Mouse (Mus musculus) adrenal gland, adult 8-10 months (tissue): ENCODE data around the gene Prps2. TPM values are rescaled to one million over a fixed set of nuclear protein-coding genes. Genes with fewer than 3 reads are reported as not detected.
"Not testable (repeated sequence)": the region's sequence is repeated elsewhere in the genome, so short reads cannot be mapped to it uniquely, and the experiment has no call there.

Source experiments
- DNase-seq: peaks from one replicate; pipeline ENCODE4 v3.0.0; 2022
- total RNA-seq, 4 experiments: library from RNA; stranded (reverse); gene quantifications; 2 replicates each; pipeline ENCODE4 v1.2.4; 2022

Gene Prps2
- total RNA-seq, 4 experiments from 2014 or later = 25.9 to 30.3 (median 27.6) TPM

DNA sequence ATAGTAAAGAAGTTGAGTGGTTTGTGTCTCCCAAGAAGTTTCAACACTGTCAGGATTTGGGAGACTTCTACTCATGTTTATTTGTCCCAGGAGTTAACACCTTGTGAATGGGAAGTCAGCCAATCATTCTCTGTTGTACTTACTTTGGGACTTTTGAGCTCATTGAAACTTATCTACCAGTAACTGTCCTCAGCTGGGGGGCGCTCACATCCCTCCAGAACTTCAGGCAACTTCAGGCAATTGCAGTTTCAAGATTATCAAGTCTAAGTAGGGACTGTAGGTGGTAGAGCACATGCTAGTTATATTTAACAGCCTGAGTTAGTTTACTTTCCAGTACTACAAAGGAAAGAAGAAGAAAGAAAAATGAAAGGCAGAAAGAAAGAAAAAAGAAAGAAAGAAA lies 58.8 kb downstream of the Prps2 start:
- no peak for DNase-seq

- no peak for DNase-seq
These were observed 61.2 kb downstream of the Prps2 start for GRCm38 (mm10) chrX:167321233-167321806.

DNA sequence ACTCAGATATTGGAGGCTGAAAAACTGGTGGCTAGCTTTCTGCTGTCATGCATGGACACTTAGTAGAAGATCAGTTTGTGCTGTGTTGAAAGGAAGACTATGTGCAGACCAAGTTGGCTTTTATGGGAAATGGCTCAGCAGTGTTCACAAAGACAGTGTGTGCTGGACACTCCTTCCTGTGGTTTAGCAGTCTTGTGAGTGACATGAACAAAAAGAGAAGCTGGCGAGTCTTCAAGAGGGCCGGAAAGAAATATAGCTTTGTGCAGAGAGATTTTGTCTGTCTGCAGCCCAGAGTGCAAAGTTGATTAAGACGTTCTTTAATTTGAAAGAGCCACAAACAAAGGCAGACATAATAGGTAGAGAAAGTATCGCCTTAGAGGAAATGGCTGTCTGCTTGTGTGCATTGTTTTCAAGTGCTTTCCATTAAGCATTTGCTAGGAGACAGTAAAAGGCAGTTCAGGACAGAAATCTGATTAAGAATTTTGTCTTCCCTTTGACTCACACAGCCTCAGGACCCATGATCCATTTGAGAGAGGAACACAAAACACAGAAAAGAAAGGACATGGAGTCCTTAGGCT lies 63.6 kb downstream of the Prps2 start:
- no peak for DNase-seq

DNA sequence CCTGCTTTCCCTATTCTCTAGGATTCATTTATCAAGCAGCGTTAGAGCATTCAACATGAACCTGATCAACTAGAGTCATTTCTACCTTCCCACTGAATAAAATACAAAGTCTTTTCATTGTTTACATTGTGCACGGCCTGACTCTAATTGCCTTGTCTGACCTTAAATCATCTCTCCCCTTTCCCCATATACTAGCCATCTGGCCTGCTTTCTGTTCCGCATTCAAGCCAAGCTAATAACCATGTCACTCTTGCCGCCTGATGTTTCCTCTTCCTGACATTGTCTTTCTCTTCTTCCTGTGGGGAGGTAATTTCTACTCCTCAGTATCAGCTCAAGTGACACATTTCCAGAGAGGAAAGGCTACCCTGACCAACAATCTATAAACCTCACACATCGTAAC lies 66.8 kb downstream of the Prps2 start:
- DNase-seq = no peak

GRCm38 (mm10) chrX:167315093-167315726 lies 67.3 kb downstream of the Prps2 start:
- no peak for DNase-seq

DNA sequence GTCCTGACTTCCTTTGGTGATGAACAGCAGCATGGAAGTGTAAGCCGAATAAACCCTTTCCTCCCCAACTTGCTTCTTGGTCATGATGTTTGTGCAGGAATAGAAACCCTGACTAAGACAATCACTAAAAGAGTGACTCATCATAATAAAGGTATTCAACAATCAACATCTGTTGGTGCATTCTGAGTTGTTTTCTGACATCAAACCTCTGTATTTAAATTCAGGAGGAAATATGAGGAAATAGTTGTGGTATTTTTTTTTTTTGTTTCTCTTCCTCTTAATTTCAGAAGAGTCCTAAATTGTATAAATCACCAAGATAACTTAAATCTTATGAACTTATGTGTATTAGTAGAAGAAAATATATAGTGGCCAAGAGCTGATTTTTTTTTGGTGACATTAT lies 80.5 kb downstream of the Prps2 start:
- DNase-seq = not testable (repeated sequence)

Other genes starting within 250 kb of the Prps2 start
- 100 to 1,000 TPM; 368 to 589 (median 495) TPM for gene Tmsb4x, start 173.4 kb downstream of the Prps2 start, total RNA-seq
- 1 to 10 TPM in 3 of 4 experiments, under 1 TPM in 1; 0.91 to 5.1 (median 3.6) TPM for gene Tlr8, start 118.4 kb downstream of the Prps2 start, total RNA-seq
- gene Tlr7, start 52.2 kb downstream of the Prps2 start, total RNA-seq = 1 to 10 TPM; 1.8 to 7.9 (median 3.7) TPM